ENCODE assay signal across 8 mouse cellular contexts in genomic region chr9:65128123-65128815, GRCm38 (mm10). TPM values are rescaled to one million over a fixed set of nuclear protein-coding genes. Genes with fewer than 3 reads are reported as not detected.
A peak's percentile ranks its signal among the peaks of the same experiment; 100 is the strongest.
DNase-seq lines count a peak whose midpoint lies in the region; ATAC-seq and TF ChIP-seq lines count a peak whose summit lies in the region.

No protein-coding gene starts in this region.

- H3K36me3 ChIP-seq in hindbrain, embryonic 10.5 days: peaks cover 22% of the 10 kb centered on the region; the same call in 1 of the 2 replicates
- peaks cover 35% of the 10 kb centered on the region for H3K36me3 ChIP-seq in hindbrain, embryonic 14.5 days (replicated peaks; ENCODE audit: control insufficient read depth, insufficient read depth)
- H3K36me3 ChIP-seq in heart, postnatal 0 days (replicated peaks; ENCODE audit: control insufficient read depth, insufficient read depth, low read length): no peaks in the 10 kb centered on the region; the same call in 1 of the 2 replicates
- peaks cover 66% of the 10 kb centered on the region for H3K36me3 ChIP-seq in limb, embryonic 15.5 days

- 6% methylated on average over 25 of the region's 25 CpGs for WGBS in hindbrain, embryonic 10.5 days
- 10% methylated on average over 25 of the region's 25 CpGs for WGBS in hindbrain, embryonic 14.5 days
- 14% methylated on average over 25 of the region's 25 CpGs for WGBS in bone marrow, adult 2 months
- 14% methylated on average over 25 of the region's 25 CpGs for WGBS in heart, postnatal 0 days
- 16% methylated on average over 25 of the region's 25 CpGs for WGBS in limb, embryonic 15.5 days

- peak; percentile 85 for DNase-seq in hindbrain, embryonic 10.5 days (ENCODE audit: low spot score)
- DNase-seq in hindbrain, embryonic 14.5 days (ENCODE audit: low spot score): no peak
- DNase-seq in heart, postnatal 0 days (ENCODE audit: low spot score): peak; percentile 37
- no peak for DNase-seq in frontal cortex, postnatal 25 days (ENCODE audit: low spot score in 2 of 2)

- H3K27me3 ChIP-seq in hindbrain, embryonic 10.5 days (ENCODE audit: insufficient read depth, poor library complexity, severe bottlenecking): peaks cover 37% of the 10 kb centered on the region
- no peaks in the 10 kb centered on the region for H3K27me3 ChIP-seq in hindbrain, embryonic 14.5 days (ENCODE audit: control insufficient read depth, insufficient read depth, low read length)
- peaks cover 19% of the 10 kb centered on the region for H3K27me3 ChIP-seq in heart, postnatal 0 days (ENCODE audit: control insufficient read depth, insufficient read depth, low read length)
- peaks cover 17% of the 10 kb centered on the region; the same call in 1 of the 2 replicates for H3K27me3 ChIP-seq in limb, embryonic 15.5 days

- TF ChIP-seq CTCF in bone marrow, adult 2 months (IDR thresholded peaks at IDR 0.05; ENCODE audit: control insufficient read depth, insufficient read depth, low read length): peak; percentile 32; the same call in 1 of the 2 replicates
- TF ChIP-seq CTCF in heart, postnatal 0 days (IDR thresholded peaks at IDR 0.05; ENCODE audit: low read depth): peak; percentile 50

- no peaks in the 10 kb centered on the region for H3K9me3 ChIP-seq in hindbrain, embryonic 10.5 days
- no peaks in the 10 kb centered on the region for H3K9me3 ChIP-seq in hindbrain, embryonic 14.5 days (ENCODE audit: control insufficient read depth, low read length)
- H3K9me3 ChIP-seq in heart, postnatal 0 days (replicated peaks; ENCODE audit: control insufficient read depth, low read length): no peaks in the 10 kb centered on the region
- no peaks in the 10 kb centered on the region for H3K9me3 ChIP-seq in limb, embryonic 15.5 days

- TF ChIP-seq EP300 in heart, postnatal 0 days (IDR thresholded peaks at IDR 0.05; ENCODE audit: low read depth): no peak

- H3K4me1 ChIP-seq in hindbrain, embryonic 10.5 days (replicated peaks): peaks cover 34% of the 10 kb centered on the region
- peaks cover 5% of the 10 kb centered on the region; the same call in 1 of the 2 replicates for H3K4me1 ChIP-seq in hindbrain, embryonic 14.5 days (replicated peaks; ENCODE audit: control insufficient read depth, insufficient read depth, low read length)
- no peaks in the 10 kb centered on the region; the same call in 1 of the 2 replicates for H3K4me1 ChIP-seq in bone marrow, adult 2 months (ENCODE audit: control insufficient read depth, insufficient read depth, low read length)
- peaks cover 6% of the 10 kb centered on the region; the same call in 1 of the 2 replicates for H3K4me1 ChIP-seq in heart, postnatal 0 days (ENCODE audit: control insufficient read depth, insufficient read depth)
- H3K4me1 ChIP-seq in limb, embryonic 15.5 days: peaks cover 12% of the 10 kb centered on the region

- H3K27ac ChIP-seq in hindbrain, embryonic 10.5 days: peak overlapping the region; percentile 78
- H3K27ac ChIP-seq in hindbrain, embryonic 14.5 days: no peak overlapping the region
- no peak overlapping the region for H3K27ac ChIP-seq in bone marrow, adult 2 months (ENCODE audit: control insufficient read depth, insufficient read depth, low read depth, low read length, poor library complexity)
- H3K27ac ChIP-seq in heart, postnatal 0 days (ENCODE audit: low read depth): no peak overlapping the region
- H3K27ac ChIP-seq in limb, embryonic 15.5 days: no peak overlapping the region

- peak overlapping the region; percentile 46 for H3K4me3 ChIP-seq in hindbrain, embryonic 10.5 days
- H3K4me3 ChIP-seq in hindbrain, embryonic 14.5 days (replicated peaks; ENCODE audit: low read length): no peak overlapping the region
- H3K4me3 ChIP-seq in bone marrow, adult 2 months (replicated peaks; ENCODE audit: control insufficient read depth, low read depth, low read length): no peak overlapping the region
- peak overlapping the region; percentile 17 for H3K4me3 ChIP-seq in heart, postnatal 0 days (ENCODE audit: low read depth, low read length)
- peak overlapping the region; percentile 22 for H3K4me3 ChIP-seq in limb, embryonic 15.5 days

- no peak overlapping the region for H3K9ac ChIP-seq in hindbrain, embryonic 14.5 days
- no peak overlapping the region for H3K9ac ChIP-seq in heart, postnatal 0 days (replicated peaks; ENCODE audit: low read depth, low read length)
- no peak overlapping the region for H3K9ac ChIP-seq in limb, embryonic 15.5 days

- H3K4me2 ChIP-seq in hindbrain, embryonic 14.5 days (replicated peaks): no peak overlapping the region
- peak overlapping the region; percentile 51 for H3K4me2 ChIP-seq in heart, postnatal 0 days (ENCODE audit: low read depth, low read length)
- H3K4me2 ChIP-seq in limb, embryonic 15.5 days: peak overlapping the region; percentile 21

- no peak for ATAC-seq in hindbrain, embryonic 14.5 days (ENCODE audit: low FRiP score)
- peak; percentile 69 for ATAC-seq in heart, postnatal 0 days (ENCODE audit: insufficient read depth, low read depth)
- no peak for ATAC-seq in limb, embryonic 15.5 days (ENCODE audit: insufficient number of reproducible peaks, low FRiP score, low TSS enrichment, low read depth)
- peak; percentile 16; the same call in 1 of the 2 replicates for ATAC-seq in monocyte, adult 5-6 weeks (replicated peaks; ENCODE audit: insufficient number of reproducible peaks, low FRiP score, low TSS enrichment, poor library complexity, severe bottlenecking)
- no peak for ATAC-seq in erythroid progenitor cell, adult 5-6 weeks (replicated peaks; ENCODE audit: low FRiP score, poor library complexity, severe bottlenecking)

- TF ChIP-seq POLR2A in bone marrow, adult 2 months (IDR thresholded peaks at IDR 0.05; ENCODE audit: borderline replicate concordance, control insufficient read depth, low read depth, low read length): no peak

RNA-seq across cellular contexts. Expression of gene Igdcc3, which starts 12.7 kb away (rescaled TPM):
- polyA plus RNA-seq in hindbrain, embryonic 10.5 days (2016; fragmentation: Nextera tagmentation; extraction: Ambion mirVana): 218 and 357 TPM in 2 replicates
- 10.5 and 10.6 TPM in 2 replicates for polyA plus RNA-seq in hindbrain, embryonic 14.5 days (2014; fragmentation: Nextera tagmentation; extraction: Ambion mirVana)
- not detected in 2 replicates for polyA plus RNA-seq in bone marrow, adult 2 months (2011; ENCODE audit: insufficient read depth, insufficient read length, low replicate concordance, missing spikeins)
- not detected in 2 replicates for total RNA-seq in heart, postnatal 0 days (2014; rRNA removed; ENCODE audit: low replicate concordance)
- 0.11 and 0.15 TPM in 2 replicates for polyA plus RNA-seq in heart, postnatal 0 days (2015; fragmentation: Nextera tagmentation; extraction: Ambion mirVana)
- polyA plus RNA-seq in limb, embryonic 15.5 days (2015; fragmentation: Nextera tagmentation; extraction: Ambion mirVana): 0.43 and 0.52 TPM in 2 replicates
- total RNA-seq in monocyte, adult 5-6 weeks (2017): not detected in 3 replicates
- not detected in 2 replicates for total RNA-seq in erythroid progenitor cell, adult 5-6 weeks (2015; ENCODE audit: low replicate concordance)
- total RNA-seq in erythroid progenitor cell, adult 5-6 weeks (2017; ENCODE audit: low replicate concordance): not detected in 2 replicates

RNA-seq across cellular contexts. Expression of gene Igdcc4, which starts 27.0 kb away (rescaled TPM):
- polyA plus RNA-seq in hindbrain, embryonic 10.5 days (2016; fragmentation: Nextera tagmentation; extraction: Ambion mirVana): 8.3 and 10.4 TPM in 2 replicates
- polyA plus RNA-seq in hindbrain, embryonic 14.5 days (2014; fragmentation: Nextera tagmentation; extraction: Ambion mirVana): 18.9 and 19.4 TPM in 2 replicates
- 0.32 TPM in 1 of 2 replicates, not detected in the other for polyA plus RNA-seq in bone marrow, adult 2 months (2011; ENCODE audit: insufficient read depth, insufficient read length, low replicate concordance, missing spikeins)
- total RNA-seq in heart, postnatal 0 days (2014; rRNA removed; ENCODE audit: low replicate concordance): 10.9 and 13.9 TPM in 2 replicates
- 3.0 and 3.2 TPM in 2 replicates for polyA plus RNA-seq in heart, postnatal 0 days (2015; fragmentation: Nextera tagmentation; extraction: Ambion mirVana)
- 30.3 and 33.2 TPM in 2 replicates for polyA plus RNA-seq in limb, embryonic 15.5 days (2015; fragmentation: Nextera tagmentation; extraction: Ambion mirVana)
- 0.19 TPM in 2 of 3 replicates, not detected in the other for total RNA-seq in monocyte, adult 5-6 weeks (2017)
- total RNA-seq in erythroid progenitor cell, adult 5-6 weeks (2015; ENCODE audit: low replicate concordance): not detected in 2 replicates
- total RNA-seq in erythroid progenitor cell, adult 5-6 weeks (2017; ENCODE audit: low replicate concordance): not detected in 2 replicates

Comparison
In these comparisons a context has a peak if more than half of its experiments do, and no peak if none do; other contexts are left out.
1. DNase-seq: peak in hindbrain, embryonic 10.5 days (single experiment) and heart, postnatal 0 days (single experiment); none in hindbrain, embryonic 14.5 days (single experiment) and frontal cortex, postnatal 25 days (0 of 2).
2. H3K4me3 ChIP-seq: peak in hindbrain, embryonic 10.5 days (single experiment), heart, postnatal 0 days (single experiment) and limb, embryonic 15.5 days (single experiment); none in hindbrain, embryonic 14.5 days (single experiment) and bone marrow, adult 2 months (single experiment).
3. RNA of gene Igdcc3, which starts 12.7 kb away (polyA plus RNA-seq): 218 to 357 TPM in hindbrain, embryonic 10.5 days; 10.5 to 10.6 TPM in hindbrain, embryonic 14.5 days, 0.43 to 0.52 TPM in limb, embryonic 15.5 days, 0.11 to 0.15 TPM in heart, postnatal 0 days and not detected in bone marrow, adult 2 months; every median in the first group is over 10 times any median in the second.
4. ATAC-seq: peak in heart, postnatal 0 days (single experiment) and monocyte, adult 5-6 weeks (single experiment); none in hindbrain, embryonic 14.5 days (single experiment), limb, embryonic 15.5 days (single experiment) and erythroid progenitor cell, adult 5-6 weeks (single experiment).